Mouse (Mus musculus) lung, adult 2 months (tissue): ENCODE measurements around the gene Cd24a.

Experiments used
- CTCF ChIP-seq: fragments of 200-500 bp; IDR thresholded peaks from 2 replicates; pipeline ENCODE4 v1.5.1; 2011; ENCODE audit warnings: mild to moderate bottlenecking, low read length, control low read depth; ENCODE audit not compliant: insufficient read depth
- POLR2A ChIP-seq: fragments of 200-500 bp; IDR thresholded peaks from 2 replicates; pipeline ENCODE4 v1.6.1; 2011; ENCODE audit warnings: low read depth, mild to moderate bottlenecking, control low read depth, low read length, borderline replicate concordance; ENCODE audit errors: extremely low read depth

DNA sequence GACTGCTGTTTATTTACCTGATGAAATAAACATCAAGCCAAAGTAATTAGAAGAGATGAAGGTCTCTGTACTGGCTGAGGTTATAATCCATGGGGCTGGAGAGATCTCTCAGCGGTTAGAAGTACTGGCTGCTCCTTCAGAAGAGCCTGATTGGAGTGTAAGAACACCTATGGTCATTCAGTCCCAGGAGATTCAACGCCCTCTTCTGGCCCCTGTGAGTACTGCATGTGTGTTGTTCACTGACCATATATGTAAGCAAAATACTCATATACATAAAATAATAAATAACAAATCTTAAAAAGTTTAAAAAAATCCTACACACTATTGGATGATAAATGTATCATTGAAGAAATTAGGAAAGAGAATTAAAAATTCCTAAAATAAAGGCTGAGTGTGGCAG is 17.3 kb upstream of the Cd24a start:
- TF ChIP-seq POLR2A (no peak), CTCF (no peak)
